Mouse (Mus musculus) adrenal gland, postnatal 10 days (tissue): ENCODE results near the gene Vav2. TPM values are rescaled to one million over a fixed set of nuclear protein-coding genes. Genes with fewer than 3 reads are reported as not detected.

ENCODE experiments used
- DNase-seq: peaks from one replicate; pipeline ENCODE4 v3.0.0; 2021; ENCODE audit warnings: mixed read lengths
- total RNA-seq, 2 experiments: library from RNA; stranded (reverse); gene quantifications; 2 replicates each; pipeline ENCODE4 v1.2.3; 2021

Gene Vav2
- total RNA-seq, 2 experiments from 2014 or later = 21.5 to 29.6 TPM

DNA sequence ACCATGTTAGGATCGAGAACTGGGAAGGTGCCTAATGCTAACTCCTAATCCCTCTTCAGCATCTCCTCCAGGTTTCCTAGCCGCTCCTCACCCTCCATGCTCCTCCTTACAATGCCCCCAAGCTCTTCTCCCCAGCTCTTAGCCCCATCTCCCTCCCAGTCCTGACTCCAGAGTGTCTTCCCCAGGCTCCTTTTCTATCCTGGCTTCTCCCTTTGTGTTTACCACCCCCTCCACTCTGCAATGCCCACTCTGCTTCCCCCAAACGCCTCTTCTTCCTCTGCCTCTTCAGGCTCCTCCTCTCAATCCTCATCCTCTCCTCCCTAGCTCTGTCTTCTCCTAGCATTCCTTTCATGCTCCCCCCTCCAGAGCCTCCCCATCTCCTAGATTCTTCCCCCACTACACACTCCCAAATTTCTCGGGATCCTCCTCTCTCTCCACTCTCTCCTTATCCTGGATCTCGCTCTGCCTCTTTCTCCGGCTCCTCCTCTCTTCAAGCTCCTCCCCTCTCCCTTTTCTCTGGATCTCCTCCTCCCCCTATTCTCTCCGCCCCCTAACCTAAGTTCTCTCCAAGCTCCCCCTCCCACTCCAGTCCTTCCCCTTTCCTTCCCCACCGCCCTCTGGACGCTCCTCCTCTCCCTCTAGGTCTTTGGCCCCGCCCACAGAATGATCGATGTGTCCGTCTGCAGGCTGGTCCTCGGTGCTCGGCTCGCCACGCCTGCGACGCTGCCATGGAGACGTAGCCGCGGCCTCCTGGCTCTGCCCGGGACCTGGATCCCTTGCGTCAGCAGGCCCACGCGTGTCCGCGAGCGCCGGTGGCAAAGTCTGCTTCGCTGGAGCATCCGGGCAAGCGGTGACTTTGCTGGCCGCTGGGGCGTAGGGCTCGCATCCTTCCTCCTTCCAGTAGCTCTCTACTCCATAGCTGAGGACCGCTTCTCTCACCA, 15.2 kb upstream of the Vav2 start, which contains the start of gene Brd3os:
Brd3os (plus strand) TSS at position 558 of the 941 bp plus-strand sequence.
- peak; percentile 95 for DNase-seq

DNA sequence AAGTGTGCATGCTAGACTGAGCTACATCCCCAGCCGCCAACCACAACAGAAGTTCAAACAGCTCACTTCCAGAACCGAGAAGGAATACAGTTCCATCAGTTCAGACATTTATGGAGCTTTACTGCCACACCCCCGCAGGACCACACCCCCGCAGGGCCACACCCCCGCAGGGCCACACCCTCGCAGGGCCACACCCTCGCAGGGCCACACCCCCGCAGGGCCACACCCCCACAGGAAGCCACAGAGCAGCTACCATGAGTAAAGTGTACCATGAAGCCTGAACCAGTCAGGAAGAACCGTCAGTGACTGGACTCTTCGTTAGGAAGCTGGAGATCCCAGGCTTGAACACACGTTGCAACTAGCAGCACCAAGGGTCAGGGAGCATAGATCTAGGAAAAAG, 11.4 kb upstream of the Vav2 start:
- peak; percentile 61 for DNase-seq

DNA sequence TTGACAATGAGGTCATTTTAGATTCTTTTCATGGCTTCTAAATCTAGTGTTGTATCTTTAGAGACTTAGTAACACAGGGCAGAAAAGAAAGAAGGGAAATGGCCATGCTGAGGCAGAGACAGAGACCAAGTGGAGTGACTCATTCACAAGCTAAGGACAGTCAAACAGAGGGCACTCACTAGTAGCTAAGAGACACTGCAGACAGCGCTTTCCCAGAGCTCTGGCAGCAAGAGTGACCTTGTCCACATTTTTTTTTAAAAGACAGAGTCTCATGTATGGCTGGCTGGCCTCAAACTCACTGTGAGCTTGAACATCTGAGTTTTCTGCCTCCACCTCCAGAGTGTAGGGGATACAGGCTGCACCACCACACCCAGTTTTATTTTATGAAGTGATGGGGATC, 11.0 kb upstream of the Vav2 start:
- peak; percentile 44 for DNase-seq

DNA sequence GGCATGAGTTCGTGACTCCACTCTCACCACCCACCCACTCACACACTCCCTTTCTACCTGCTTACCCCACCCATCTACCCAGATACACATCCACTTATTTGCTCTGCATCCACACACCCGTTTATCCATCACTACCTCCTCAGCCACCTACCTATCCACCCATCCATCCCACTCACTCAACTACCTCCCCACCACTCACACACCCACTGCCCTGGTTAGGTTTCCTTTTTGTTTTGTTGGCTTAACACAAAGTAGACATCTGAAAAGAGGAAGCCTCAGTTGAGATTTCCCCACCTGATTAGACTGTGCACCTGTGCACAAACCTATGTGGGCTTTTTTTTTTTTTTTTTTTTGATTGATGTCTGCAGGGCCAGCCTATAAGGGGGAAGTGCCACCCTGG, 5.8 kb upstream of the Vav2 start:
- DNase-seq = no peak

DNA sequence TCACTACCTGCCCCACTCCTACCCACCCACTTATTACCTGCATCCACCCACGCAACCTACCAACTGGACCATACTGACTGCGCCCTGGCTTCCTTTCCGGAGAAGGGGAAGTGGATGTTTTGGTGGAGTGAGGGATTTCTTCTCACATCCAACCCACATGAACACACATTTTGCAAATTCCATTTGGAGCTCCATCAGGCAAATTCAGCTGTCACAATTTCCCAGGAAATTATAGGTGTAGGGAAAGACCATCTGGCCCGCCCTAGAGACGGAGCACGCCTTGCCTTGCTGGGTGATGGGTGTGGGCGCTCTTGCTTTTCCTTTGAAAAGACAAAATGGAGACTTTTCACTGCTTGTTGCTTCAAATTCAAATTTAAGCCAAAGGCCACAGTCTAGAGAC, 3.8 kb upstream of the Vav2 start:
- DNase-seq = no peak

DNA sequence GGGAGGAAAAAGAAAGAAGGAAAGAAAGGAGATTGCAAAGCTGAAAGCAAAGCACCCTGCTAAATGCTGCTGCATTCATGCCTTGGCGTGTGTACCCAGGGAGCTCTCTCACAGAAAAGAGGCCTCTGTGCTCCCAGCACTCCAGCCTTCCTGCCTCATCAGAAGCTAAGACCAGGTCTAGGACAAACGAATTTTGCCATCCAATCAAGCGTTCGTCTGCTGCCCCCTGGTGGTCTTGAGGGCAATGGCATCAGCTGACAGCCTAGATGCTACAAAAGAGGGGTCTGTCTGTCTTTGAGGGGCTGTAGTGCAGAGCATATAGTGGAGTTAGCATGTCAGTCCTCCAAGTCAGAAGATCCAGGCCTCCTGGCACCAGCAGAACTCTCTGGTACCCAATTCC, 1.2 kb upstream of the Vav2 start:
- peak; percentile 91 for DNase-seq

DNA sequence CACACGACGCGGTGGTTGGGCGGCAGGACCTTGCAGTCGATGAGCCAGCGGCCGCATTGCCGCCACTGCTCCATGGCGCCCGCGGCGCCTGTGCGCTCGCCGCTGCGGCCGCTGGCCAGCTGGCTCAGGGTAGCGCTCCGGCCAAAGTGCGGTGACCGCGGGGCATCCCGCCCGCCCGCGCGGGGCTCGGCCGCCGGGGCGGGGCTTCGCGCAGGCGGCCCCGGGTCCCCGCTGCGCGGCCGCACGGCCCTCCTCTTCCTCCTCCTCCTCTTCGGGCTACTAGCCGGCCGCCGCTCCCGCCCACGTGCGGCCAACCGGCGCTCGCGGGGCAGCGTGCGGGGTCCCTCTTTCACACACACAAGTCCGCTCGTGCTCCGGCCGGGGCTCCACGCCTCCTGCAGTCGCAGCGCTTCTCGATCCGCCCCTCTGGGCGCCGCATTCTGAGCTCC, 403 bp downstream of the Vav2 start:
- DNase-seq = peak; percentile 79

DNA sequence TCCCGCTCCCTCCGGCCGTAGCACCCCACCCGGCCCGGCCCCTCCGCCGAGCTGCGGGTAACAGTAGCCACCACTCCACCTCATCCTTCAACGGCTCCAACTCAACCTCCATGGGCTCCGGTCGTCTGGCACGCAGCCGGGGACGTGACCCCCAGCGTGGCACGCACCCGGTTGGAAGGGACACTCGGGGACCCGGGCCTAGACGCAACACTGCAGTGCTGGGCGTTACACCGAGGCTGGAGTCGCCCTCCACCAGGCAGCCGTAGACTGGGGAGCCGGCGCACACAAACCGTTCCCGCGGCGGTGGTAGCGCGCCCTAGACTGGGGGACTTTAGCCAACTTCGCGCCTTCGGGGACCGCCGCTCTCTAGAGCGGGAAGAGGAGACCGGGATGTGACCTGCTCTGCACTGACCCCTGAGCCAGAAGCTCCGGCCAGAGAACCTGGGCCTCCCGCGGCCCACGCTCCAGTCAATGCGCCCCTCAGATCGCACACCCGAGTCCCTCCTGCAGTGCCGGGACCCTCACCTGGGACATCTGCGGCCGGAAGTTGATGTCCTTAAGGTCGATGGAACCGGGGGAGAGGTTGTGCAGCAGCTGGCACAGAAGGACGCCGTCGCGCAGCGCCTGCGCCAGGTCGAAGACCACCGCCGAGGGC, 955 bp downstream of the Vav2 start:
- peak; percentile 55 for DNase-seq

DNA sequence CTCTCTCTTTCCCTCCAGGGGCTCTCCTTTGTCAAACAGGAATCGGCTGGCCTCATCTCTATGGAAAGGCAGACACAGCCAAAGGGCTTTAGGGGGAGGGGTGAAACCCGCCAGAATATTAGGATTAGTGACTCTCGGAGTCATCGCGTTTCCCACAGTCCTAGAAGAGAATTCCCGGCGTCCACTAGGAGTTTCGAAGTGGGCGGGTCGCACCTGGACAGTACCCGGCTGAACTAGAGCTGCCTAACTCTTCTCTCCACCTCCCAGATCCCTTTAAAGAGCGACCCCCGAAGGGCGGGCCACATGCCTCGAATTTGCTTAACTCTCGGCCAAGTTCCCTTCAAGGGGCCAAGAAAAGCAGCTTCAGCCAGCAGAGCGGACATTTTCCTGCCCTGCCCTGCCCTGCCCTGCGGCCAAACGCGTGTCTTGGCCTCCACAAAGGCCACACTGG, 1.6 kb downstream of the Vav2 start:
- DNase-seq = peak; percentile 46

DNA sequence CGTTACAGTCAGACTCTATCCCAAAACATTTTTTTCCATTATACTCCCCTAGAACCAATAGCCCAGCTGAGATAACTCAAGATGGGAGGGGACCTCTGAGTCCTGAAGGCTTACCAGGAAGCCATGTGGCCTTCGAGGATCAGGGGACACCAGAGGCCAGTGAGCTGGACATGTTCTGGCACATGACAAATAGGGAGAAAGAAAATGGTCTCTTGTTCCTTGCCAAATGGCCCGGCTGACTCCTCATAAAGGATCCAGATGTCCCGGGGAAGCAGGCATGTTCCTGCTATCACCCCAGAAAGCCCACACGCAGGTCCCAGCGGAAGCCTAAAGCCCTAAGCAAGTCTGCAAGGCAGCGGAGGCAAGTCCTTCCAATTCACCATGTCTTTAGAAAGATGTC, 3.2 kb downstream of the Vav2 start:
- DNase-seq = no peak

DNA sequence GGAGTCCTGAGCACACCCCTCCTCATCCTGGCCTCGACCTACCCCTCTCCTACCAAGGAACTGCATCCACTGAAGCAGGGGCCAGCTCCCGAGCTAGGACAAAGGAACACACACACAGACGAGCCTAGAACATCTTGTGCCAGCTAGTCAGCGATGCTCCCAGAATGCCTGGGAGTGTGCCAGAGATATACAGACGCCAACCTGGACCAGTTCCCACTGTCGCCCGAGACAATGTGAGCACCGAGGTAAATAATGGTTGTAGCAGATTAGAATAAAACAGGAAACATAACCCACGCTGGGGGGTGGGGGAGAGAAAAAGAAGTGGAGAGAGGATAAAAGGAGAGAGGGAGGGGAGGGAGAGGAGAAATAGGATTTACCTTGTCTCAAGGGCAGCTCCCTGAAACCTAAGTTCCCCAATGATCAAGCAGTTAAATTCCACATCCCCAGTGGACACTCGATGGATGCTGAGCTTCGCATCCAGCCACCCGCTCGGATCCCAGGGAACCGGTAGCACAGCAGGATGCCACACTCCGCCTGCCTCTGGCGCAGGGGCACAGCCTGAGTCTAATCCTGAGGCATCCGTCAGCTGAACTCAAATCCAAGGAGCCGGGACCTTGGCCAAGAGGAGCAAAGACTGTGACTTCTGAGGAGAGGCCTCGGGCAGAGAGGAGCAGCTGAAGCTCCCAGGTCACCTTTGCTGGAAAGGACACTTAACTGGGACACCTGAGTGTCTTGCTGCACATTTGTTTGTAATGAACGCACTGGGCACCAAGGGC, 5.4 kb downstream of the Vav2 start:
- peak; percentile 73 for DNase-seq

DNA sequence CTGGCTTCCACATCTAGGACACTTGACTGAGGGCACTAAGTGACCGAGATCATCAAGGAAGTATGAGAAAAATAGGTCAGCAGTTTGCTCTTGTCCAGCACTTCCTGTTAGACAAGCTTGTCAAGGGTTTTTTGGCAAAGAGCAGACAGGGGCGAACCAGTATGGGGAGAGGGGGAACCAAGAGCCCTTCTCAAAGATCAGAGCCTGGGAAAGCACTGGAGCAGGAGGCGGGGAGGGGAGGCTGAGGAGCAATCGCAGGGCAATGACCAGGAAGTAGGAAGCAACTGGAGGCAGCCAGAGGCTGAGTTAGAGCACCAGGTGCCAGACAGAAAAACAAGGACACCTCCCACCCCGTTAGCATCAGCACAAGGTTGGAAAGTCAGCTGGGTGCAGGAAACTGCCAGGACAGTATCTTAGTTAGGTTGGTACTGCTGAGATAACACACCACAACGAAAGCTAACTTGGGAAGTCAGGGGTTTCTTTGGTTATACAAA, 8.2 kb downstream of the Vav2 start:
- no peak for DNase-seq

DNA sequence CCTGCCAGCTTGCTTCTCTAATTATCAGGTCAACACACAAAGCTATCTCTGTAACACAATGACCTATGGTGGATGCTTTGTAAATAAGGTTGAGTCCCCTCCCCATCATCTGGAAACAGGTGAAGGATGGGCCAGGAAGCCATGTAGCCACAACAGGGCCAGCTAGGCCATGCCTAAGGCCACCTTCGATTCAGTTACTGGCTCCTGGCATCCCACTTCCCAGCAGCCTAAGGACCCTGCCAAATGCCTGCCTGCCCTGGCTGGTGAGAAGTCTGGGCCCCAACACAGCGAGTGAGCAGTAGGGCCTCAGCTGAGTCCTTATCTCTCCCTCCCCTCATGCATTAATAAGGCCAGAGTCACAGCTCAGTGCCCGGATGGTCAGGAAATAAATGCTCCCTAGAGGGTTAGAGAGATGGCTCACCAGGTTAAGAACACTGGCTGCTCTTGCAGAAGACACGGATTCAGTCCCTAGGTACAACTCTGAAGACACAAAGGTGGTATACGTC, 9.1 kb downstream of the Vav2 start:
- DNase-seq = no peak

DNA sequence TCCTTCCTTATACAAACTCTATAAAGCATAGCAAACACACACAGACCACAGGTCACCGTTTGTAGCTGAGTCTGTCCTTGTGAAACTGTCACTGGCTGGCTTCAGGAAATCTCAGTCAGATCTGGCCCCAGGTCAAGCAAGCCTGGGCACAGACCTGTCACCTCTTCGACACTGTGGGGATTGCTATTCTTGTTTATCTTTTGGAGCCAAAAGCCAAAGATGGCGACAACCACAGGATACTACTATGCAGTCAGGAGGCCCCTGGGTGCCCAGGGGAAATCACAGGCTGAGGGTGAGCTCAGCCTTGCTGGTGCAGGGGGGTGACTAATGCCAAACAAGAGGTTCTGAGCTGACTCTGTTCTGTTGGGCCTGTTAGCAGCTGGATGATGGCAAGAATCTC, 10.4 kb downstream of the Vav2 start:
- DNase-seq = peak; percentile 56

DNA sequence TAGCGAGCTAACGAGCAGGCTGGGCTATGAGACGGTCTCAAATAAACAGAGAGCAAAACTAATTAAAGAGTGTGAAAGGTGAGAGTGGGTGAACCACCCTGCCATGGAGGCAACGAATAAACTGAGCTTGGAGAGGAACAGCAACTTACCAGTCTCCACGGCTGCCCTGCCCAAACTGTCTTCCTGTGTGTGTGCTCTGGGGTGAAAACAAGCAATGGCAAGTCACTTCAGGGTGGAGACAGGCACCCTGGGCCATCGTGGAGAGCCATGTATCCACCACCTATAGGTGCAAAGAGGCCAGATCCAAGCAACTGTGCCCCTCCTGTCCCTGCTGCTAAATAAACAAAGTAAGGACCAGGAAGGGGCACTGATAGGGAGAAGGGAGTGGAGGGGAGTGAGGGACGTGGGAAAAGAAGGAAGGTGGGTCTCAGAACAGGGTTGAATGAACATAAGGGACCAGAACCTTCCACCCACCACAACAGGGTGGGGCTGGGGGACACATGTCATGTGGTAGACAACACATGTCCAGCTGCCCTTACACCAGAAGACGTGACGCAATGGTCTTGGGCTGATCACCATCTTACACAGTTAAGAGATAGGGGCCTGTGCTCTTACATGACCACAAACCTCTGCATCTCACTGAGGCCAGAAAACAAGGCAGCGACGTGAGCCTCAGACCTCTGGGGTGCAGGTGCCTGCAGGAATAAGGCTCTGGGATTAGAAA, 11.6 kb downstream of the Vav2 start:
- no peak for DNase-seq

DNA sequence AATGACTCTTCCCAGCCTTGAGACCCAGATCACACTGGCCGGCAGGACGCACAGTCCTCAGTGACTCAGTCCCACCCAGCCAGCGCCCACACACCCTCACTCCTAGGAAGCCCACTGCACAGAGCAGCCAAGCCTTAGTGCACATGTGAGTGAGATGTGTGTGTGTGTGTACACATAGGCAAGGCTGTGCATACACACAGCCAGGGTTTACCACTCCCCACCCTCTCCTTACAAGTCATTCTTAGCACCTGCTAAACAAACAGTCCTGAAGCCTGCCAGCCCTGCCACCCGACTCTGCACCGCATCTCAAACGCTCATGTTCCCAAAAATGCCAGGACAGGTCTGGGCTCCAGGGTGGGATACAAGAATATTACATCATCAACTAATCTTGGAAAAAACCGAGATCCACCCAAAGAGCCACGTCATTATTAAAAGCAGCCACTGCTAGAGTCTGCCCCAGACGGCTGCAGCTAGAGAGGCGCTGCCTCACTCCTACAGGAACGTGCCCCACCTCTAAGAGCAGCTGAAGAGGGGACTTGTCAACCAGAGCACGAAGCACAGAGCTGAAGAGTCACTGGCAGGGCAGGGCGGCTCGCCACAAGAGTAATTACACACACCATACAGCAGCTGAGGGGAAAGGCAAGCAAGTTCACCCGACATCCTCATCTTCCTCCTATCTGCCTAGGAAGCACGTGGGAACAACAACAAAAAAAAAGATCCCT, 12.7 kb downstream of the Vav2 start:
- no peak for DNase-seq

DNA sequence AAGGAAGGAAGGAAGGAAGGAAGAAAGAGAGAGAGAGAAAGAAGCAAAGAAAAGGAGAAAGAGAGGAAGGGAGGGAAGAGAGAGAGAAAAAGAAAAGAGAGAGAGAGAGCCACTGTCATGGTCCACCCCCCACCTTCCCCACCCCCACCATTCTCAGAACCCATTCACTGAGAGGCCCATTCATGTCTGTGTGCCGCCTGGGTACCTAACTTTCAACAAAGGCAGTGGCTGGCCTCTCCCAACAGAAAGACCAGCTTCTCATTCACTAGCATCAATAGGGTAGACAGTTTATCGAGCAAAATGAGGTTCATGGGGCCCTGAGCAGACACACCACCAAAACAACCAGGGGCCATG, 13.3 kb downstream of the Vav2 start:
- no peak for DNase-seq

DNA sequence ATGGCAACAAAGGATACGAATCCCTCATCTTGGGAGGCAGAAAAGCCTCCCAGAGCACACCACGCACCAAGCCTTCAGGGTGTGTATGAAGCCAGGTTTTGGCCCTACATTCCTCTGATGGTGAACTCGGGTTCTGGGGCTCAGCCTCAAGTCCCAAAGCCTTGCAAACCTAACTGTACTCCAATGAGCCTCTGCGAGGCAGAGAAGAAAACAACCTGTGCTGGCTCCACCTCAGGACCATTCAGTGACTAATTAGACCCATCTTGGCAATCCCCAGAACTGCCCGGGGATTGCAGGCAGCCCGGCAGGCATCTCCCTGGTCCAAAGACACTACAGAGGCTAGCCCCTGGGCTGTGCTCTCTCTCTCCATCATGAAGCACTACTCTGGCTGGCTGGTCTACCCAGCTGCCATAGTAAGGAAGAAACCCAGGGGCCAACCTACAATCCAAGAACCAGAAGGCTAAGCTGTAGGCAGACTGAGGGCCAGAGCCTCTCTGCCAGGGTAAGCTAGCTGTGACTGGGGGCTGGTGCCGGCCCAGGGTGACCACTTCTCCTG, 14.5 kb downstream of the Vav2 start:
- DNase-seq = no peak

DNA sequence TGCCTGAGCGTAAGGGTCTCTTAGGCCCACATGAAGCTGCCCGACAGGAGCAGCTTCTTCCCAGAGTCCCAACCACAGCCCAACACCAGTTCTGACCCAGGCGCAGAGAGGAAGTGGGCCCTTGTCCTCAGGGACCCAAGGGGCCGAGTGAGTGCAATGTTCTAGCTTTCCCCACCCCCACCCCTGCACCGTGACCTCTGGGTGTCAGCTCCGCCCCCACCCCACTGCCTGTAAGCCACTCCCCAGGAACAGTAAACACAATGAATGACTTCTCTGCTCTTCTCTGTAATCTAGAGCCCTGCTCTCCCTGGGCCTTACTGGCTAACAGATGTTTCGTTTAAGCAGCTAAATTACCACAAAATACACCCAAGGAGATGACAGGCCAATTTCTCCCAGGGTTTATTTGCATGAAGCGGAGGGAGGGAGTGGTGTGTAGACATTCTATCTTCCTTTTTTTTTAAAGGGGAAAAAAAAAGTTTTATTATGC, 15.1 kb downstream of the Vav2 start:
- no peak for DNase-seq

DNA sequence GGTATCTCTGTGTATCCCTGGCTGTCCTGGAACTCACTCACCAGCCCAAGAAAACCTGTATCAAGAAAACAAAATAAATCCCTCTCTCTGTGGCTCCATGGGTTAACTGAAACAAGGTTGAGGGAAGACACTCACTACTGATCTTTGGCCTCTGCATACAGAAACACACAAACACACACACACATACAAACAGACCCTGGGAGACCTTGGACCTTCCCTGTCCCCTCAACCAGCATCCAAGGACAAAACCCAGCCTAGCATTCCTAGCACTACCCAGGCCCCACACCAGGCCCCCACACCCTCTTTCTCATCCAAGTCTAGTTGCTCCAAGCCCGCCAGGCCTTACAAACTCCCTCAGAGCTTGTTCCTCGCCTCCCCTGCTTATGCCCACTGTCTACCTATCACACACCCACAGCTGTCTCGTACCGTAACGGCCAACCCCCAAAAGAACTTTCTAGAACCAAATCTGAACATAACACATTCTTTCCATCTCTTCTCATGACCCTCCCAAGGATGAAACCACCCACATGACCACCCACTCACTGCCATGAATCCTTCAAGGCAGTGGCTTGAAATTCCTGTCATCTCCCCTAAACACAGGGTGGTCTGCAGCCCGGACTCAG, 16.2 kb downstream of the Vav2 start:
- no peak for DNase-seq
